Mouse (Mus musculus) brain, embryonic 14.5 days (tissue): ENCODE data around the gene Ccdc28b. TPM values are rescaled to one million over a fixed set of nuclear protein-coding genes. Genes with fewer than 3 reads are reported as not detected.

Source experiments
- DNase-seq: peaks from one replicate; pipeline ENCODE4 v3.0.0-alpha.2; 2011; ENCODE audit warnings: low read depth
- CTCF ChIP-seq: fragments of 200-500 bp; IDR thresholded peaks from 2 replicates; pipeline ENCODE4 v1.5.1; 2012; ENCODE audit warnings: inconsistent platforms, mild to moderate bottlenecking, moderate library complexity, borderline replicate concordance; ENCODE audit not compliant: insufficient read depth, insufficient read length; ENCODE audit errors: extremely low read depth
- POLR2A ChIP-seq: fragments of 200-500 bp; IDR thresholded peaks from 2 replicates; pipeline ENCODE4 v1.6.1; 2012; ENCODE audit warnings: mild to moderate bottlenecking, inconsistent platforms, borderline replicate concordance; ENCODE audit not compliant: poor library complexity, insufficient read depth, insufficient read length, severe bottlenecking; ENCODE audit errors: extremely low read depth
- polyA plus RNA-seq: library from polyadenylated mRNA; depleted of rRNA; stranded (reverse); fragments of >200 nt; gene quantifications from 2 replicates; pipeline ENCODE4 v1.2.3, GENCODE M21; 2012

Gene Ccdc28b
- polyA plus RNA-seq, 1 experiment = 116 TPM

- TF ChIP-seq POLR2A (no peak), CTCF (no peak)
- no peak for DNase-seq
These were observed 16.4 kb upstream of the Ccdc28b start for GRCm38 (mm10) chr4:129640101-129640637.

- no peak for DNase-seq
- TF ChIP-seq POLR2A (no peak), CTCF (no peak)
These were observed 15.5 kb upstream of the Ccdc28b start for GRCm38 (mm10) chr4:129639221-129639620.

- no peak for DNase-seq
- TF ChIP-seq POLR2A = no peak
- TF ChIP-seq CTCF = no peak
These were observed 10.1 kb upstream of the Ccdc28b start for GRCm38 (mm10) chr4:129633852-129634251.

GRCm38 (mm10) chr4:129631867-129632266 is 8.1 kb upstream of the Ccdc28b start:
- TF ChIP-seq POLR2A = no peak
- TF ChIP-seq CTCF = no peak
- no peak for DNase-seq

- no peak for TF ChIP-seq CTCF
- TF ChIP-seq POLR2A = no peak
- peak; percentile 42 for DNase-seq
These were observed 7.2 kb upstream of the Ccdc28b start for GRCm38 (mm10) chr4:129630944-129631343.

GRCm38 (mm10) chr4:129626035-129626434 is 2.3 kb upstream of the Ccdc28b start:
- DNase-seq = no peak
- TF ChIP-seq CTCF (no peak), POLR2A (no peak)

- no peak for DNase-seq
These were observed 1.7 kb upstream of the Ccdc28b start for GRCm38 (mm10) chr4:129625496-129625895.

GRCm38 (mm10) chr4:129625029-129625370 is 1.3 kb upstream of the Ccdc28b start:
- DNase-seq = peak; percentile 83
- TF ChIP-seq POLR2A (no peak), CTCF (no peak)

More at GRCm38 (mm10) chr4:129625496-129625895, 1.7 kb upstream of the Ccdc28b start:
- TF ChIP-seq POLR2A = no peak

- TF ChIP-seq CTCF = no peak
- peak; percentile 30; the same call in 1 of the 2 replicates for TF ChIP-seq POLR2A
- DNase-seq = peak; percentile 98
These were observed 708 bp upstream of the Ccdc28b start for GRCm38 (mm10) chr4:129624281-129625028.

GRCm38 (mm10) chr4:129622803-129623535 is 778 bp downstream of the Ccdc28b start:
- TF ChIP-seq POLR2A = no peak
- no peak for TF ChIP-seq CTCF
- DNase-seq = no peak

- TF ChIP-seq CTCF (no peak), POLR2A (no peak)
- DNase-seq = no peak
These were observed 1.5 kb downstream of the Ccdc28b start for GRCm38 (mm10) chr4:129622120-129622802.
